Mouse (Mus musculus) lung, embryonic 15.5 days (tissue): ENCODE measurements around the gene Galnt18. TPM values are rescaled to one million over a fixed set of nuclear protein-coding genes. Genes with fewer than 3 reads are reported as not detected.

ENCODE experiments used
- ATAC-seq: fragments of 200-750 bp; cut with Nextera tagmentation; 2 replicates; pipeline ENCODE4 v1.8.0; 2017; ENCODE audit warnings: moderate number of reproducible peaks, borderline replicate concordance; ENCODE audit not compliant: low FRiP score, low TSS enrichment; ENCODE audit errors: extremely low read depth
- H3K27ac ChIP-seq: fragments of 300-500 bp; sonication (generic); 2 replicates; pipeline ENCODE4 v1.5.1; 2015; ENCODE audit warnings: moderate library complexity, mild to moderate bottlenecking, inconsistent platforms
- H3K27me3 ChIP-seq: fragments of 300-500 bp; sonication (generic); 2 replicates; pipeline ENCODE4 v1.6.1; 2015; ENCODE audit warnings: inconsistent platforms
- H3K36me3 ChIP-seq: fragments of 300-500 bp; sonication (generic); 2 replicates; pipeline ENCODE4 v1.6.1; 2015; ENCODE audit warnings: inconsistent platforms
- H3K4me1 ChIP-seq: fragments of 300-500 bp; sonication (generic); 2 replicates; pipeline ENCODE4 v1.6.1; 2015; ENCODE audit warnings: inconsistent platforms
- H3K4me2 ChIP-seq: fragments of 300-500 bp; sonication (generic); 2 replicates; pipeline ENCODE4 v1.6.1; 2015; ENCODE audit warnings: inconsistent platforms, mild to moderate bottlenecking, moderate library complexity
- H3K4me3 ChIP-seq: fragments of 300-500 bp; sonication (generic); 2 replicates; pipeline ENCODE4 v1.5.1; 2015; ENCODE audit warnings: mild to moderate bottlenecking, inconsistent platforms
- H3K9ac ChIP-seq: fragments of 300-500 bp; sonication (generic); 2 replicates; pipeline ENCODE4 v1.6.1; 2015; ENCODE audit warnings: inconsistent platforms
- H3K9me3 ChIP-seq: fragments of 300-500 bp; sonication (generic); 2 replicates; pipeline ENCODE4 v1.6.1; 2016; ENCODE audit warnings: inconsistent platforms
- WGBS: fragments of 180-500 bp; shearing (Covaris S2); methylation state at CpG from one replicate; pipeline ENCODE4 v1.1.7; 2015; 5-methylcytosine and 5-hydroxymethylcytosine counted together
- polyA plus RNA-seq: library from polyadenylated mRNA; unstranded; fragments of >200 nt; fragmentation: Nextera tagmentation; extraction: Ambion mirVana; gene quantifications from 2 replicates; pipeline ENCODE4 v1.2.1, GENCODE M21; 2015

Gene Galnt18
- polyA plus RNA-seq, 1 experiment from 2014 or later, result 38.2 TPM

- H3K9me3 ChIP-seq, result no peaks in the 10 kb centered on the region
- no peak for ATAC-seq
- no peak overlapping the region for H3K4me2 ChIP-seq
- no peaks in the 10 kb centered on the region for H3K4me1 ChIP-seq
- H3K27me3 ChIP-seq, result no peaks in the 10 kb centered on the region
- 74% methylated on average over 6 of the region's 6 CpGs for WGBS
- no peak overlapping the region for H3K4me3 ChIP-seq
- H3K36me3 ChIP-seq, result no peaks in the 10 kb centered on the region
- no peak overlapping the region for H3K27ac ChIP-seq
- H3K9ac ChIP-seq, result no peak overlapping the region
Observed at GRCm38 (mm10) chr7:111580547-111580946, 199.2 kb downstream of the Galnt18 start.

DNA sequence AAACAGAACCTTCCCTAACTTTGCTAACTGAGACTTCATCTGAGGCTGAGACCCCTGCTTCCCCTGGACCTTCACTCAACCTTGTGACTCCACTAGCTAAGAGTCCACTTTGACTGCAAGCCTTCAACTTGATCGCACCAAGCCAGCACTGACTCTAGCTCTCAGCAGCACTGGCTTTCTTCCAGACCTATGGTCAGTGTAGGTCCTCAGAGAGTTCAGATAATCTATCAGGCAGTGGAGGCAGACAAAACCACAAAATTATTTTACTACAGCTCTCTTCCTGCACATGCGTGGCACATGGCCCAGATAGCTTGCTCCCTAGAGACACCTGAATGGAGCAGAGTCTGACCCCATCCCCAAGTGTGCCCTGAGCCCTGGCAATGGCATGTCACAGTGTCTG lies 204.7 kb downstream of the Galnt18 start:
- no peaks in the 10 kb centered on the region for H3K9me3 ChIP-seq
- H3K27me3 ChIP-seq, result no peaks in the 10 kb centered on the region
- no peak overlapping the region for H3K4me3 ChIP-seq
- 64% methylated on average over 2 of the region's 2 CpGs for WGBS
- ATAC-seq, result no peak
- H3K4me2 ChIP-seq, result no peak overlapping the region
- H3K27ac ChIP-seq, result no peak overlapping the region
- H3K9ac ChIP-seq, result no peak overlapping the region
- no peaks in the 10 kb centered on the region for H3K4me1 ChIP-seq
- H3K36me3 ChIP-seq, result no peaks in the 10 kb centered on the region

DNA sequence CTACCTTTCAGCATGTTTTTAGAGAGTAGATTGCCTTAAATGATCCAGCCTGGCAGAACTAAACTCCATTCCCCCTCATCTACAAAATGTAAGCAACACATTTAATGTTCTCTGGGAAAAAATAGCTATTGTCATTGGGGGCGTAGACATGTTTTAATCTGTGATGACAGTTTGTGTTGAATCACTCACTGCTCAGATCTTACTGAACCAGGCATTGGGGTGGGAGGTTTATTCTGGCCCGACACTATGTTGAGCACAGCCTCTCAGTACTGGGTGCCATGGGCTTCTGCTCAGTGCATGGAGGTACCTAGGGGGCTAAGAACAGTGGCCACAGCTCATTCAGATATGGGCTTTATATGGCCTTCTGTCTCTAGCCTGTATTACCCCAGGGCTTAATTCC lies 207.4 kb downstream of the Galnt18 start:
- no peaks in the 10 kb centered on the region for H3K27me3 ChIP-seq
- H3K9me3 ChIP-seq, result no peaks in the 10 kb centered on the region
- WGBS, result 70% methylated on average over 2 of the region's 2 CpGs
- no peak overlapping the region for H3K4me2 ChIP-seq
- no peak overlapping the region for H3K9ac ChIP-seq
- no peaks in the 10 kb centered on the region for H3K4me1 ChIP-seq
- ATAC-seq, result no peak
- no peaks in the 10 kb centered on the region for H3K36me3 ChIP-seq
- no peak overlapping the region for H3K4me3 ChIP-seq
- H3K27ac ChIP-seq, result no peak overlapping the region

DNA sequence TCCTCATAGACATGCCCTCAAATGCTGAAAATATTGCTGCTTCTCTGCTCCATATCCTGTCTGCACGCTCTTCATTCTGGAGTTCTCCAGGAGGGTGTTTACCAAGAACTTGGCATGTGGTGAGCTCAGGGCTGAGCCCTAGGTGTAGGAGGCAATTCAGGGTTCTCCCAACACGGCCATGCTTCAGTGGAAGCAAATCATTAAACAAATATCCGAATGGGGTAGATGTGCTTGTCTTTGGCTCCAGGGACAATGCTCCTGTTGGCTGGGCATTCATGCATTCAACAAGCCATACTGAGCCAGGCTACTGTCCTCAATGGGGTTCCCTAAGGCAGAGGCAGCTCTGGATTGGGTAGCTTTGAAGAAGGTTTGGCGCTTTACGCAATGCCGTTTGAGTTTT lies 212.9 kb downstream of the Galnt18 start:
- Histone ChIP-seq H3K4me1 (no peaks in the 10 kb centered on the region), H3K4me2 (no peak overlapping the region), H3K9me3 (no peaks in the 10 kb centered on the region), H3K36me3 (no peaks in the 10 kb centered on the region), H3K27me3 (no peaks in the 10 kb centered on the region), H3K27ac (no peak overlapping the region), H3K9ac (no peak overlapping the region), H3K4me3 (no peak overlapping the region)
- ATAC-seq, result no peak
- WGBS, result 77% methylated on average over 6 of the region's 6 CpGs

DNA sequence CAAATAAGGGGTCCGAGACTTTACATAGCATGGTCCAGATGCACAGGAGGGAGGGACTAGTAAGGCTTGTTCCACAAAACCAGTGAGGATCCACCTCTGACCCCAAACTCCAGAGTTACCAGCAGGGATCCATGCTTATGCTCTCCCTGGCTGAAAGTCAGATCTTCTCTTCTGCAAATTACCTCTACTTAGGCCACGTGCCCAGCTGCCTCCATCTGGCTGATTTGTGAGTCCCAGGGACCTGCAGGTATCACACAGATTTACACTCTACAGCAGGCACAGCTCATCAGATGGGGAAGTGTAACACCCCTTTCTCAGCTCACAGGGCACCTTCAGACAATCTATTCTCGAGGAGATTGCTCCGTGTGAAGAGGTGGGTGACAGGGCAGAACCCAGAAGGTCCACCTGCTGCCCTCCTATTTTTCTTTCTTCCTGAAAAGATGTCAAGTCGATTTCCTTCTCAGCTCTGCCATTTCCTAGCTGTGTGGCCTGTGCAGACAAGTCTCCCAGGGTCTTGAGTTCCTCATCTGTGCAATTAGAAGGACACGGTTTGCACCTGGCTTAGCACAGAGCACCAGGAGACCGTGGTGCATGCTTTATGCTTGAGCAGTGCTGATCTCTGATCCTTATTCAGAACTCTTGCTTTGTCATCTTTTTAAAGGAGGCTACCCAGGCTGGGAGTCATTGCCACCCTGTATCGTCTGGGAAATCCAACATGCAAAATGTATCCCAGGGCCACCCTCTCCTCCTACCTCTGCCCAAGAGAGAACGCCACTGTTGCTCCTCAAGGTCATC lies 216.3 kb downstream of the Galnt18 start:
- no peaks in the 10 kb centered on the region for H3K27me3 ChIP-seq
- WGBS, result 74% methylated on average over 9 of the region's 9 CpGs
- H3K4me1 ChIP-seq, result no peaks in the 10 kb centered on the region
- no peak overlapping the region for H3K4me3 ChIP-seq
- H3K27ac ChIP-seq, result no peak overlapping the region
- H3K9me3 ChIP-seq, result no peaks in the 10 kb centered on the region
- ATAC-seq, result no peak
- H3K9ac ChIP-seq, result no peak overlapping the region
- no peaks in the 10 kb centered on the region for H3K36me3 ChIP-seq
- no peak overlapping the region for H3K4me2 ChIP-seq

DNA sequence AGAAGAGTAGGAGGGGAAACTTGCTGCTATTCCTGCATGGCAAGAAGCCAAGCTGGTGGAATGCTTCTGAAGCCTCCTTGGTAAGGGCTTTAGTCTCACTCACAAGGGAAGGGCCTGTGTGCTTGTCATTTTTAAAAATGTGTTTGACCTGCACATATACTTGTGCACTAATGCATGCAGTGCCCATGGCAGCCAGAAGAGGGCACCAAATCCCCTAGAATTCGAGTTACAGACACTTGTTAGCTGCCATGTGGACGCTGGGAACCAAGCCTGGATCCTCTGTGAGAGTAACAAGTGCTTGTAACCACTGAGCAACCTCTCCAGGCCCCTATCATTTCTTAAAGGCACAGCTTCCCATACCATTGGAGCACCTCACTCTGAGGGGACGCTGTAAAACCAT lies 219.7 kb downstream of the Galnt18 start:
- no peaks in the 10 kb centered on the region for H3K9me3 ChIP-seq
- 69% methylated on average over 3 of the region's 3 CpGs for WGBS
- no peaks in the 10 kb centered on the region for H3K4me1 ChIP-seq
- H3K4me2 ChIP-seq, result no peak overlapping the region
- no peaks in the 10 kb centered on the region for H3K36me3 ChIP-seq
- no peak overlapping the region for H3K9ac ChIP-seq
- ATAC-seq, result no peak
- no peaks in the 10 kb centered on the region for H3K27me3 ChIP-seq
- no peak overlapping the region for H3K27ac ChIP-seq
- H3K4me3 ChIP-seq, result no peak overlapping the region

GRCm38 (mm10) chr7:111559011-111559410 lies 220.8 kb downstream of the Galnt18 start:
- Histone ChIP-seq H3K9ac (no peak overlapping the region), H3K27me3 (no peaks in the 10 kb centered on the region), H3K36me3 (peaks cover 5% of the 10 kb centered on the region; the same call in 1 of the 2 replicates), H3K4me3 (no peak overlapping the region), H3K4me2 (no peak overlapping the region), H3K27ac (no peak overlapping the region), H3K9me3 (no peaks in the 10 kb centered on the region), H3K4me1 (no peaks in the 10 kb centered on the region)
- WGBS, result 31% methylated on average over 3 of the region's 3 CpGs
- ATAC-seq, result no peak

DNA sequence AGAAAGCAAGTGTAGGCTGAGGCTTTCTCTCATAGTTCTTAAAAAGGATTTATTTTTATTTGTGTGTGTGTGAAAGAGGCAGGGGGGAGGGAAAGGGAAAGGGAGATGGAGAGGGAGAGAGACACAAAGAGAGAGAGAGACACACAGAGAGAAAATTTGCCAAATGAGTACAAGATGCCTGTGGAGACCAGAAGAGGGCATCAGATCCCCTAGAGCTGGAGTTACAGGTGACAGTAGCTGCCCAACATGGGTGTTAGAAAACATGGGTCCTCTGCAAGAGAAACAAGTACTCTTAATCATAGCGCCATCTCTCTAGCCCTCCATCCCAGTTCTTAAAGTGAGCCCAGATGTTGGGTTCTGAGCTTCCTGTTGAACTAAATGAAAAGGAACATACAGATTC lies 228.8 kb downstream of the Galnt18 start:
- 86% methylated on average over 1 of the region's 1 CpGs for WGBS

GRCm38 (mm10) chr7:111547069-111547468 lies 232.7 kb downstream of the Galnt18 start:
- no peak for ATAC-seq
- WGBS, result 63% methylated on average over 10 of the region's 10 CpGs
- H3K4me3 ChIP-seq, result no peak overlapping the region

More for the DNA sequence above, 228.8 kb downstream of the Galnt18 start:
- Histone ChIP-seq H3K9ac (no peak overlapping the region), H3K36me3 (peaks cover 5% of the 10 kb centered on the region; the same call in 1 of the 2 replicates), H3K27ac (no peak overlapping the region), H3K27me3 (no peaks in the 10 kb centered on the region), H3K4me3 (no peak overlapping the region), H3K4me2 (no peak overlapping the region), H3K4me1 (no peaks in the 10 kb centered on the region), H3K9me3 (no peaks in the 10 kb centered on the region)
- no peak for ATAC-seq

GRCm38 (mm10) chr7:111545614-111546013 lies 234.2 kb downstream of the Galnt18 start:
- no peaks in the 10 kb centered on the region for H3K9me3 ChIP-seq
- H3K36me3 ChIP-seq, result no peaks in the 10 kb centered on the region
- H3K4me3 ChIP-seq, result no peak overlapping the region
- no peaks in the 10 kb centered on the region for H3K4me1 ChIP-seq
- WGBS, result 68% methylated on average over 1 of the region's 1 CpGs
- H3K9ac ChIP-seq, result no peak overlapping the region
- no peak overlapping the region for H3K27ac ChIP-seq
- no peak overlapping the region for H3K4me2 ChIP-seq
- H3K27me3 ChIP-seq, result no peaks in the 10 kb centered on the region
- no peak for ATAC-seq

More at GRCm38 (mm10) chr7:111547069-111547468, 232.7 kb downstream of the Galnt18 start:
- Histone ChIP-seq H3K9me3 (no peaks in the 10 kb centered on the region), H3K4me2 (no peak overlapping the region), H3K9ac (no peak overlapping the region), H3K27ac (no peak overlapping the region), H3K27me3 (no peaks in the 10 kb centered on the region), H3K36me3 (no peaks in the 10 kb centered on the region), H3K4me1 (no peaks in the 10 kb centered on the region)

DNA sequence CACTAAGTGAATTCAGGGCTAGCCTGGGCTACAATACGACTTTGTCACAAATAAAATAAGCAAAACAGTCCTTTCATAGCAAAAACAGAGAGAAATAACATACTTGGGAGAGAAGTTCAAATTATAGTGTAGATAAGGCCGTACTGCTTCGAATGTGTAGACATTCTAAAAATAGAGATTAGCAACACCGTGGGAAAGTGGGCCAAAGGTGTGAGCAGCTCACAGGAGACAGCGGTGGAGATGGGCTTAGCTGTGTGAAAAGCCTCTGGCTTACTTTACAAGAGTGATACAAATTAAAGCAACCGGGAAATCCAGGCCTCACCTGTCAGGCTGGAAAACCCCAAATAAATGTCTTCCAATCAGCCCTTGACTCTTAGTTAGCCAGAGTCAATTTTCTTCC lies 241.8 kb downstream of the Galnt18 start:
- no peak for ATAC-seq
- no peak overlapping the region for H3K27ac ChIP-seq

DNA sequence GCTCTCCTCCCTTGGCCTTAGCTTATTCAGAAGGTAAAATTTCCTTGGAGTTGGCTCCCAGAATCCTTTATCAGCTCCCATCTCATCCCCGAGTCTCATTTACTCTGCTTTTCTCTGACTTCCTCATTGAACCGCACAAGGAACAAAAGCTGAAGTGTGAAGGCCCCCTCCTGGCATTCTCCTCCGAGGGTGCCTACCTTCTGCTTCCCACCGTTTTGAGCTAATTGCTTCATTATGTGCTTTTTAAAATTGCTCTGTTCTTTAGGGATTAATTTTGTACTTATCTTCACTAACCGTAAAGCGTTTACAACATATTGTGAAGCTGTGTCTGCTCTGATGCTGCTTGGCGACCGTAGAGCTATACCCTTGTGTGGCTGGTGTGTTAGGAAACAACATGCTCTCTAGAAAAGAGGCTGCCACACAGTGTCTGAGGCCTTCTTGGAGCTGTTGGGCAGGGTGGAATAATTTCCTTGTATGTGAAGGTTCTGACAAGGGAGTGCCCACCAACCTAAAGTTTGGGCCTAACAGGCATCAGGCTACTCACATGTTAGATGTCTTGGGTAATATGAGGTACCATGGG lies 244.9 kb downstream of the Galnt18 start:
- 68% methylated on average over 8 of the region's 8 CpGs for WGBS
- no peak overlapping the region for H3K9ac ChIP-seq
- no peak overlapping the region for H3K4me2 ChIP-seq
- H3K4me3 ChIP-seq, result no peak overlapping the region
- no peaks in the 10 kb centered on the region for H3K9me3 ChIP-seq
- H3K27ac ChIP-seq, result no peak overlapping the region
- H3K27me3 ChIP-seq, result no peaks in the 10 kb centered on the region
- ATAC-seq, result no peak
- H3K36me3 ChIP-seq, result 0 out of 2 replicates have a peak, but pooled peaks cover 3% of the 10 kb centered on the region
- no peaks in the 10 kb centered on the region for H3K4me1 ChIP-seq

More for the DNA sequence above, 241.8 kb downstream of the Galnt18 start:
- WGBS, result 61% methylated on average over 6 of the region's 6 CpGs
- 0 out of 2 replicates have a peak, but pooled peaks cover 3% of the 10 kb centered on the region for H3K36me3 ChIP-seq
- no peak overlapping the region for H3K9ac ChIP-seq
- H3K9me3 ChIP-seq, result no peaks in the 10 kb centered on the region
- no peaks in the 10 kb centered on the region for H3K4me1 ChIP-seq
- no peaks in the 10 kb centered on the region for H3K27me3 ChIP-seq
- no peak overlapping the region for H3K4me2 ChIP-seq
- H3K4me3 ChIP-seq, result no peak overlapping the region
